Comparison of ENCODE assay signal across 22 mouse cellular contexts in genomic region chr19:48347116-48347515, GRCm38 (mm10).
"Had no signal": no experiment of that assay in that cellular context is flagged by ENCODE, and none has a peak within 500 bp of the region (broad histone marks: within the 10 kb centered on the region; RNA-seq: fewer than 3 reads in every experiment).

No protein-coding gene starts in this region.

- H3K9ac ChIP-seq: kidney, embryonic 15.5 days; limb, embryonic 13.5 days; liver, embryonic 12.5 days; liver, embryonic 15.5 days; lung, embryonic 15.5 days; midbrain, embryonic 13.5 days; neural tube, embryonic 12.5 days; neural tube, embryonic 15.5 days had no signal

- H3K4me1 ChIP-seq: limb, embryonic 13.5 days; liver, embryonic 12.5 days; liver, embryonic 15.5 days; lung, embryonic 15.5 days; megakaryocyte, embryonic 14.5 days; neural tube, embryonic 12.5 days had no signal

- H3K9me3 ChIP-seq: kidney, embryonic 15.5 days; limb, embryonic 10.5 days; limb, embryonic 13.5 days; liver, embryonic 12.5 days; liver, embryonic 15.5 days; lung, embryonic 15.5 days; midbrain, embryonic 10.5 days; midbrain, embryonic 13.5 days; neural tube, embryonic 12.5 days; neural tube, embryonic 15.5 days had no signal

- ATAC-seq: liver, embryonic 12.5 days; midbrain, embryonic 13.5 days had no signal

- H3K27ac ChIP-seq: kidney, embryonic 15.5 days; layer of hippocampus, adult 2 months; limb, embryonic 10.5 days; limb, embryonic 13.5 days; liver, embryonic 12.5 days; liver, embryonic 15.5 days; lung, embryonic 15.5 days; midbrain, embryonic 10.5 days; midbrain, embryonic 13.5 days; neural tube, embryonic 12.5 days; neural tube, embryonic 15.5 days had no signal

- H3K36me3 ChIP-seq: kidney, embryonic 15.5 days; limb, embryonic 10.5 days; limb, embryonic 13.5 days; liver, embryonic 12.5 days; liver, embryonic 15.5 days; lung, embryonic 15.5 days; midbrain, embryonic 10.5 days; midbrain, embryonic 13.5 days; neural tube, embryonic 12.5 days; neural tube, embryonic 15.5 days had no signal

- H3K4me2 ChIP-seq: kidney, embryonic 15.5 days; limb, embryonic 13.5 days; liver, embryonic 12.5 days; liver, embryonic 15.5 days; lung, embryonic 15.5 days; midbrain, embryonic 13.5 days; neural tube, embryonic 12.5 days; neural tube, embryonic 15.5 days had no signal

- DNase-seq: kidney, adult 8-10 months; kidney, postnatal 25 days; layer of hippocampus, adult 9-11 months; liver; lung, adult 18-20 months; lung, postnatal 10 days; lung, postnatal 36 days; retina, postnatal 1 day; thymus, adult 18-20 months; thymus, postnatal 36 days had no signal

- H3K4me3 ChIP-seq: kidney, embryonic 15.5 days; layer of hippocampus, adult 2 months; limb, embryonic 10.5 days; limb, embryonic 13.5 days; liver, embryonic 12.5 days; liver, embryonic 15.5 days; lung, embryonic 15.5 days; megakaryocyte, embryonic 14.5 days; midbrain, embryonic 10.5 days; midbrain, embryonic 13.5 days; neural tube, embryonic 12.5 days; neural tube, embryonic 15.5 days had no signal

- H3K27me3 ChIP-seq: kidney, embryonic 15.5 days; limb, embryonic 13.5 days; liver, embryonic 12.5 days; liver, embryonic 15.5 days; lung, embryonic 15.5 days; megakaryocyte, embryonic 14.5 days; midbrain, embryonic 13.5 days; neural tube, embryonic 12.5 days; neural tube, embryonic 15.5 days had no signal
